Mouse (Mus musculus) ES-CJ7 (cell line): ENCODE results near the gene Plekho2.
A peak's percentile ranks its signal among the peaks of the same experiment; 100 is the strongest.

ENCODE experiments used
- DNase-seq: peaks from one replicate; pipeline ENCODE4 v3.0.0; 2011; ENCODE audit warnings: low read depth, low spot score

The Plekho2 gene

DNA sequence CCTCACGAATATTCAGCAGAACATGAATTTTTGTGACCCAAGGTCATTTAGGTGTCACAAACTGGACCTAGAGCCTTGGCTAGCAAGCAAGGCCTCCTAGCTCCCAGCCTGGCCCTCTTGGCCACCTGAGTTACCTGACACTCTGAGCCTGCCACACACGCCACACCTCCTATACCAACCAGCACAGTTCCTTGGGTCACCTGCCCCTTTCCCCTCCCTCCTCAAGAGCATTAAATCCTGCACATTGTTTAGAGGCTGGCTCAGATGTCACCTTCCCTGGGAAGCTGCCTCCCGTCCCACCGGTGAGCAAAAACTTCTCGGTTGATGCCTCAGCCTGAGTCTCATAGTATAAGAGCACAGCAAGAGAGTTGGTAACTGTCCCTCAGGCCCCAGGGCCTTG lies 48.6 kb downstream of the Plekho2 start:
- no peak for DNase-seq

DNA sequence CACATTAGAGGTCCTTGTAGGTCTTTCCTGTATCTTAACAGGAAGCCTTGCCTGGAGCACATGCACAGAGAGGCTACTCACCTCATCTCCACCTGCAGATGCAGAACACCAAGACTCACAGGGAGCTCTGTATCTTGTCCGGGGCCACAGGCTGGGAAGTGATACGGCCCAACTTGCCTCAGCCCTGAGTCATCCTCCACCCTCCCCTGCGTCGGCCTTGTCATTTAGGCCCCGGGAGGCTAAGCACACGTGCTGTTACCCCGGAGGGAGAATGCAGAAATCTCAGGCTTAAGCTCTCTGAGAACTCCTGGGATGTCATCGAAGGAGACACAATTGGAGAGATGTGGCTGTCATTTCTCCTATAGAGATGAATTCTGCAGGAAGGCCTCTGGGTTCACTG lies 50.2 kb downstream of the Plekho2 start:
- DNase-seq: no peak

DNA sequence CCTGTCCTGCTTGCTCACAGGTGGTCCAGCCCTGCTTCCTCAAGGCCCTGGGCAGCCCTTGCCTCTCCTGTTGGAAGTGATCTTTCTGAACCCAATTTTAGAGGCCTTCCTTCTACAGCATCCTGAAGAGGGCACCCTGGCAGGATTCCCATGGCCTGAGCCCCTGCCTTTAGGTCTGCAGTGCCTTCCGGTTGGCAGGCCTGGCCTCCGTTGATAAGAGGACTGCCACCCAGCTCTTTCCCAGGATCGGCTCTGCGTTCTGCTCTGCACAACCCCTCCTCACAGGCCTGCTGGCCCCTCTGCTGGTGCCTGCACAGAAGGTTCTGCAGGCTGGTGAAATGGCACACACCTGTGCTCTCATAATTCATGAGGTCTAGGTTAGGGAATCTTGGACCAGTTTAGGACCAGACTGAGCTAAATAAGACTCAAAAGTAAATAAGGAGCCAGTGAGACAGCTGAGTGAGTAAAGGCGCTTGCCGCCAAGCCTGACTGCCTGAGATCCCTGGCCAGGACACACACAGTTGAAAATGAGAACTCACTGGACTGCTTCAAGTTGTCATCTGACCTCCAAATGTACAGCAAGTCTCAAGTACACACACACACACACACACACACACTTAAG lies 51.3 kb downstream of the Plekho2 start:
- DNase-seq: no peak

- DNase-seq: peak; percentile 18
Observed at GRCm38 (mm10) chr9:65525445-65526195, 54.2 kb downstream of the Plekho2 start.

DNA sequence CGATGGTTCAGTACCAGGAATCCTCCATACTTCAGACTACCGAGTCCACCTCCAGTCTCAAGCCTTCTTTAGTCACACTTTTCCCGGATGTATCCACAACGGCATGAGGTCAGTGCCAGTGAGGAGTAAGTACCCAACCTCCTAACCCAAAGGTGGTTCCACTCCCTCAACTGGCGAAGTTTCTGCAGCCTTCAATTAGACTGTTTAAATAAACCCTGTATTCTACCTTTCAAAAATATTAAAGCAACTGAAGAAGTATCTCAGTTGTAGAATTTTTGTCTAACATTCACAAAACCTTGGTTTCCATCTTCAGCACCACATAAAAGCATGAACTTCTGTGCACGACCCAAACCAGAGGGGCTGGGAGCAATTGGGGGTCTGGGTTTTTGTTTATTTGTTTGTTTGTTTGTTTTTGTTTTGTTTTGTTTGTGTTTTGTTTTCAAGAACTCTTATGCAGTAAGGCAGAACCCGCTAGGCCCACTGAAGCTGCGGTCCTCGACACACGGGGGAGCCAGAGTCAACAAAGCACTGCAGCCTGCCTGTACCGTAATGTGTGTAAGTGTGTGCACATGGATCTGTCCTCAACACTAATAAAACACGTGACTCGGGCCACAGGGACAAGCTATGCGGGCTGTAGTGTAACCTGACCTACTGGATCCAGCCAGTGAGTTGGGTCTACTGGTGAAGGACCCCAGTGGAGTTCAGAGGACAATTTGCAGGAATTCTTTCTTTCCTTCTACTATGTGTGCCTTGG lies 56.1 kb downstream of the Plekho2 start:
- DNase-seq: peak; percentile 89

DNA sequence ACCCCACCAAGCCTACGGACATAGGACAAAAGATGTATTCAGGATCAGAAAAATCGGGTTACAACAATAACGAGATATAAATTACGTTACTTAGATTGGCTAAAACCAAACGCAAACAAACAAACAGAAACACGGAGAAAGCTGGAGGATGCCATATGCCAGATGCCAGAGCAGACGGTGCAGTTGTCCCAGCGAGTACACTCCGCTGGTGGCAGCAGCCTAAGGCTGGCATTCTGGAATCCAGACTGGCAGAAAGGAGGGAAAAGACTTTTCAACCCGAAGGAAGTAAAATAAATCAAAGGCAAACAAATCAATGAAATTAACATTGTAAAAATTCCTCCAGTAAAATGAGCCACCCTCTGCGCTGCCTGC lies 59.3 kb downstream of the Plekho2 start:
- no peak for DNase-seq

DNA sequence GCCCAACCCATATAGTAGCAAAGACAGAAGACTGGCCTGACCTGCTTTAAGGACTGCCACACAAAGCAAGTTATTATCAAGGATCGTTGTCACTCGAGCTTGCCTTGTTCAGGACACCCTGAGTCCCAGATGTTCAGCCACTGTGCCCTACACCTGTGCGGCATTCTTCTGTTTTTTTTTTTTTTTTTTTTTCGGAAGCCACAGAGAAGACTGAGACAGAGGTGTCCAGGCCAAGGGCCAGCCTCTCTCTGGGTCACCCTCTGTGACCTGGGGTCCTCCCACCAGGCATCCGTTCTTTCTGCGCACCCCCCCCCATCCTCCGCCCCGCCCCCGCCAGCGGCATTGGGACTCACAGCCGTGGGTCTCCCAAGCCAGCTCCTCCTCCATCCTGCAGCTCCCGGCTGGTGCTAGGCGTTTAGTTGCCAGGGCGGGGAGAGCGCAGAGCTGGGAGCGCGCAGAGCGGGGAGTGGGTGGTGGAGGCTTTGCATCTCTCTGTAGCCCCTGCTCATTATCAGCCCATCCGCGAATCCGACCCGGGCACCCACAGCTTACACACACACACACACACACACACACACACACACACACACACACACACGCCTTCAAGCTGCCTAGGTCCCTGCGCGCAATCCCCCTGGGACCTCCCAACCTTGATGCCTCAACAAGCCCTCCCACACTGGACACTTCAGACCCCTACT lies 59.9 kb downstream of the Plekho2 start, which contains the start of gene Ankdd1a:
TSS of gene Ankdd1a (minus strand) at position 387 of the 698 bp plus-strand sequence.
- DNase-seq: peak; percentile 29

DNA sequence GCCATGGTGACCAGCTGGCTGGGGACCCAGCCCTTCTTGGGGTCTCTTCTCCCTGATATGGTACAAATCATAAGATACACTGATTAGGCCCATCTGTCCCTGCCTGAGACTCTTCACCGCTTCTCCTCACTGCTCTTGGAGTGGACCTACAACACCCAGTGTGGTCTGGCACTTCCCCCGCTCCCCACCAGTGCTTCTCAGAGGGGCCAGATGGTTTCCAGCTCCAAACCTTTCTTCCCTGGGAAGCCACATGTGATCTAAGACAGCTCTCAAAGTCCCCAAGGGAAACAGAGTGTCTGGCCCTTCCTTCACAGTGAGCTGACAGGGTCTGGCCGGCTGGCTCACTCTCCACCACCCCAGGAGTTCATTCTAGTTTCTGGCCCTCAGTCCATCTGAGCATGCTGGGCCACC lies 65.0 kb downstream of the Plekho2 start:
- no peak for DNase-seq

DNA sequence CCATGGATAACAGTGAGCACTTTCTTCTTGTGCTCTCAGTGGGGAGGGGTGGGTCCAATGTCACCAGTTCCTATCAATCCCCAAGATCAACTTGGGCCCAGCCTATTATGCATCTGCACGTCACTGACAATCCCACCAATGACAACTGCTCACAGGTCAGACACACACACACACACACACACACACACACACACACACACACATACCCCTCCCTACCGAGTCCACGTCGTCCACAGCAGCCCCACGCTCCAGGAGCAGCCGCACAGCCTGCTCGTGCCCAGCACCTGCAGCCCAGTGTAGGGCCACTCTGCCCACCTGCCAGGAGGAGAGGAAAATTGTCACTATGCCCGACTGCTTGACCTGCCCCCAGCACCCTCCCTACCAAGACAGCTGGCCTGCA lies 65.4 kb downstream of the Plekho2 start:
- DNase-seq: no peak

DNA sequence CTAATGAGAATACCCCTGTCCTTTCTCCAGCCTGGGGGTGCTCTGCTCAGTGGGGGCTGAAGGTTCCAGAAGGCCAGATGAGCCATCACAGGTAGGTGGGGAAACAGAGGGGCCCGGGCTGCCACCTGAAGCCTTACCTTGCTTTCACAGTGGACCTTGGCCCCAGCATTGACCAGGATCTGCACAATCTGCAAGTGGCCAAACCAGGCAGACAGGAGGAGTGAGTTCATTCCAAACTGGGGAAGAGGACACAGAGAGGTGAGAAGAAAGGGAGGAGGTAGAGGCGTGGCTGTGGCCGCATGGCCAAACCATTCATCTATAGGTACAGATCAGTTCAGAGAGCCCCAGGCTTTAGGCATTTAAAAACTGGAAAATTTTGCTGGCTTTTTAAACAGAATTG lies 67.3 kb downstream of the Plekho2 start:
- no peak for DNase-seq

GRCm38 (mm10) chr9:65508449-65508848 lies 71.4 kb downstream of the Plekho2 start:
- no peak for DNase-seq

- DNase-seq: no peak
Observed at GRCm38 (mm10) chr9:65502721-65503505, 76.9 kb downstream of the Plekho2 start.
